Mouse (Mus musculus) brain, embryonic 14.5 days (tissue): ENCODE data around the gene Itga9.

Experiments
- CTCF ChIP-seq: fragments of 200-500 bp; IDR thresholded peaks from 2 replicates; pipeline ENCODE4 v1.5.1; 2012; ENCODE audit warnings: inconsistent platforms, mild to moderate bottlenecking, moderate library complexity, borderline replicate concordance; ENCODE audit not compliant: insufficient read depth, insufficient read length; ENCODE audit errors: extremely low read depth
- POLR2A ChIP-seq: fragments of 200-500 bp; IDR thresholded peaks from 2 replicates; pipeline ENCODE4 v1.6.1; 2012; ENCODE audit warnings: mild to moderate bottlenecking, inconsistent platforms, borderline replicate concordance; ENCODE audit not compliant: poor library complexity, insufficient read depth, insufficient read length, severe bottlenecking; ENCODE audit errors: extremely low read depth

GRCm38 (mm10) chr9:118841907-118842432 is 235.5 kb downstream of the Itga9 start:
- no peak for TF ChIP-seq CTCF
- no peak for TF ChIP-seq POLR2A
